Mouse (Mus musculus): ENCODE measurements at regions not wholly inside any gene's neighbourhood (a gene's known extent, or its start where the extent isn't known, plus 50 kb on each side); places are given as distances from the start of the nearest gene placed in this dataset.
"Not testable (repeated sequence)": the region's sequence is repeated elsewhere in the genome, so short reads cannot be mapped to it uniquely, and the experiment has no call there.

DNA sequence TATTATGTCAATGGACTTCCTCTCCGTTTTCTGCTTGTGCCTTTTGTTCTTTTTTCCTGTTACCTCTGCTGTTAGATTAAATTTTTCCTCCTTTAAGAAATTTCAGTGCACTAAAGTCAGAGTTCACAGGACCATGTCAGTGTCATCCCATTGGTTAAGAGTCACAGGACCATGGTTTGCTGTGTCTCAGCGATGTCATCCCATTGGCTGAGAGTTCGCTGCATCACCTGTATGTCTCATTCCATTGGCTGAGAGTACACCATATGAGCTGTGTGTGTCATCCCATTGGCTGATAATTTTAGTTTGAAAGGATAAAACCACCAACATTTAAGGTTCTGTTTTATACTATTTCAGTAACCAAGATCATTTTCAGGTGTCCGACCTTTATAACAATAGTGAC is 50.7 kb upstream of the Jade1 start:
- peak; percentile 51 for DNase-seq (ENCODE audit: low read depth, low spot score)

DNA sequence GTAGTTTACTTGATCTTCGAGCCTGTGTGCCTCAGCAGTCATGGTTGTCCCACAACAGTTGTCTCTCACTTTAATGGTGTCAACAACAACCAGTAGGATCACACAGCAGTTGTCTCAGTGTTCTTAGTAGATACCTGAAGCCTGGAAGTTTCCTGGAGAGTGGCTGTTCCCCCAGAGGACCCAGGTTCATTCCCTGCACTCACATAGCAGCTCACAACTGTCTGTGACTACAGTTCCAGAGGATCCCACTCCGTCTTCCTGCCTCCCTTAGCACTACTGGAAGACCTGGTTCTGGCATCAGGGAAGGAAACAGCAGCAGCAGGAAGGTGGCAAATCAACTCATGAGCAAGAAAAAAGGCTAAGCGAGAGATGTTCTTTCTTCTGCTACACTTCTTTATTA is 53.4 kb upstream of the Jade1 start:
- DNase-seq (ENCODE audit: low read depth, low spot score) = no peak

DNA sequence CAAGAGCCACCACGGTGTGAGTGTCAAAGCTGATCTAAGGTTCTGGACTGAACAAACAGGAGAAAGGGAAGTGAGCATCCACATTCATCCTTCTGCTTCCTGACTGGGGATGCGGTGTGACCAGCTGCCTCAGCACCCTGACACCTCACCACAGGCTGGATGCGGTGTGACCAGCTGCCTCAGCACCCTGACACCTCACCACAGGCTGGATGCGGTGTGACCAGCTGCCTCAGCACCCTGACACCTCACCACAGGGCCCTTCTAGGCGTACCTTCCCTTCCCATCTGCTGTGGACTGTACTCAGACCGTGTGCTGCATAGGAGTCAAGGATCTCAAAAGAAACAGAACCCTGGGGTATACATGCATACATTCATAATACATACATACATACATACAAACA is 53.9 kb upstream of the Jade1 start:
- DNase-seq (ENCODE audit: low read depth, low spot score) = not testable (repeated sequence)

DNA sequence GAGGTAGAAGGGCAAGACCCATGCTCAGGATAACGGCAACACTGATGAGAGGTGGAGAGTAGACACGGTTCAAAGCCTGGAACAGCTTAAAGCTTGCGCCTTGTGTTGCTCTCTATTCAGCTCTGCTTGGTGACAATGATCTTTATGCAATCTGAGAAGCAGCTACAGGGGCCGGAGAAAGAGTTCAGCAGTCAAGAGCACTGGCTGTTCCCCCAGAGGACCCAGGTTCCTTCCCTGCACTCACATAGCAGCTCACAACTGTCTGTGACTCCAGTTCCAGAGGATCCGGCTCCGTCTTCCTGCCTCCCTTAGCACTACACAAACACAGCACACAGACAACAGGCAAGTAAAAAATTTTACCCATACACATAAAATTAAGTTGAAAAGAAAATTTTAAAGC is 54.4 kb upstream of the Jade1 start:
- no peak for DNase-seq (ENCODE audit: low read depth, low spot score)

DNA sequence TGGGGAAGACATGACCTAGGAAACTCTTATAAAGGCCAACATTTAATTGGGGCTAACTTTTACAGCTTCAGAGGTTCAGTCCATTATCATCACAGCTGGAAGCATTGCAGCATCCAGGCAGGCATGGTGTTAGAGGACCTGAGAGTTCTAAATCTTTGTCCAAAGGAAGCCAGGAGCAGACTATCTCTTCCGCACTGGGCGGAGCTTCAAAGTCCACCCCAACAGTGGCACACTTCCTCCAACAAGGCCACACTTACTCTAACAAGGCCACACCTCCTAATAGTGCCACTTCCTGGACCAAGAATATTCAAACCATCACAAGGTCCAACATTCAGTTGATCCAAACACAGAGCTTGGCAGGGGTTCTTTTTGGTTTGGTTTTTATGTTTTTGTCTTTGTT is 55.9 kb upstream of the Jade1 start:
- DNase-seq (ENCODE audit: low read depth, low spot score) = no peak

DNA sequence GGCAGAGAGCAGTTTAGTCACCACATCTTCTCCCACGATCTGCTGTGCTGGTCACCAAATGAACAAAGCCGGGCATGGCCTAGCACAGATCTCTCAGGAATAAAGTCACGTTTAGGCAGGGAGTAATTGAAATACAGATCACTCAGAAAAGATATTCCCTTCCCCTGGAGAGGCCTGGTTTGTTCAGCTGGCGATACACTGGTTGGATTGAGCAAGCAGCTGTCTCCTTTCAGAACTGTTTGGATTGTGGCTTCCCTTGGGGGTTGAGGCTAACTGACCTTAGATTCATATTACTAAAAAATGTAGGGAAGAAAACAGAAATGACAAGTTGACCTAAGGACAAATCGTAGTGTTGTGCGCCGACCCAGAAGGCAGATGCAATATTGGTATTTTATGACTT is 56.7 kb upstream of the Jade1 start:
- DNase-seq (ENCODE audit: low read depth, low spot score) = no peak

DNA sequence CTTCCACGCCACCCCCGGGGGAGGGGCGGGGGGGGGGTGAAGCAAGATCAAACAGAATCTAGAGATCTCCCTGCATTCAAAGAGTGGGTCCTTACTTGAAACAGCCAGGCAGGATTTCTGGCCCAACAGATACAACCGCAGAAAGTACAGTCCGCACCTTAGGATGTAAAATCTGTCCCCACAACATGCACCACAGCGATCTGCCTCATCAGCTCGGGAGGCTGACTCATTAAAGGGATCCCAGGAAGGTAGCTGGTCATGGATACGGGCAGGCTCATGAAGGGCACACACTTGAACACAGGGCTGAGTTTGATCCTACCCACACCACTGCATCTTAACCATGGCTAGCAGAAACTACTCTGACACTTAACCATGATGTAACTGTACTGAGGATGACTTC is 57.8 kb upstream of the Jade1 start:
- DNase-seq (ENCODE audit: low read depth, low spot score) = no peak

DNA sequence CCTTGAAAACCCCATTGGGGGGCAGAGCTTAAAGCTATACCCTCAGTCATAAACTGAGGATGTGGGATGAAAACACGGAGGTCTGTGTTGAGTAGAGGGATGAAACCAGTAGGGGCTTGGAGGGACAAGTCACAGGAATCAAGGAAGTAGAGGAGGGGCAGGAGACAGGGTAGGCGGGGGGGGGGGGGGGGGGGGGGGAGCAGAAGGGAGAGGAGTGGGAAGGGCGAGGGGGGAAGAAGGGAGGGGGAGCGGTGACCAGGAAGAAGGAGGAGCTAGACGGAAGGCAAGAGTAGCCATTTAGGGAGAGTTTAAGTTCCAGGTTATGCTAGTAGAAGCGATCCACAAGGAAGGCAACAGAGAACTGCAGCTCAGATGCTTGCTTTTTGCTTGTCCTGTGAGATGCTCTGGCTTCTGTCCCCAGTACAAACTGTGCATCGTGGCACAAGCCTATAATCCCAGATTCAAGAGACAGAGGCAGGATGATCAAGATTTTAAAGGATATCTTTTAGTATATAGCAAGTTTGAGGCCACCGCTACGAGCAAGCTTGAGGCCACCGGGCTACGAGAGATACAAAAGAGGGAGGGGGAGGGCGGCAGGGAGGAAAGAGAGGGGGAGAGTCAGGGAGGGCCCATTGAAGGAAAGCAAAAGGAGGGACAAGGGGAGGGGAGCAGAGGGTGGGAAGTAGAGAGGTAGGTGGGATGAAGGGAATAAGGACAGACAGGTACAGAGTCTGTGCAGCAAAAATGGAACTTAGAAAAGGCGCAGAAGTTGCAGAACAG is 58.4 kb upstream of the Jade1 start:
- DNase-seq (ENCODE audit: low read depth, low spot score) = peak; percentile 75

DNA sequence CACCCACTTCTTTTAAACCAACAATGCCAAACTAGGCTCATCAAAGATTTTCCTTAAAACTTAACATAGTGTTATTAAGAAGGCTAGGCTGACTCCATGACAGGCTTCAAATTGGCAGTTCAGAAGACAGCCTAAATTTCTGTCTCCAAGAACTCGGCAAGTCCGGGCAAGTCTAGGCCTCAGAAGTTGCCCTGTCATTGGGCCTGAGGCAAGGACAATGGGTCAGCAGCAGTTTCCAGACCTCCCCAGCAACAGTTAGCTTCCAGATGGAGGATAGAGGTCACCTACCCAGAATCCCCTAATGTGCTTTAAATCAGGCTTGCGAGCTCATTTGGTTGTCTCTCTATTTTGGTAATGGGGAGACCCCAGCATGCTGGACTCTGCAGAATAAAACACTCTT is 59.6 kb upstream of the Jade1 start:
- peak; percentile 69 for DNase-seq (ENCODE audit: low read depth, low spot score)

DNA sequence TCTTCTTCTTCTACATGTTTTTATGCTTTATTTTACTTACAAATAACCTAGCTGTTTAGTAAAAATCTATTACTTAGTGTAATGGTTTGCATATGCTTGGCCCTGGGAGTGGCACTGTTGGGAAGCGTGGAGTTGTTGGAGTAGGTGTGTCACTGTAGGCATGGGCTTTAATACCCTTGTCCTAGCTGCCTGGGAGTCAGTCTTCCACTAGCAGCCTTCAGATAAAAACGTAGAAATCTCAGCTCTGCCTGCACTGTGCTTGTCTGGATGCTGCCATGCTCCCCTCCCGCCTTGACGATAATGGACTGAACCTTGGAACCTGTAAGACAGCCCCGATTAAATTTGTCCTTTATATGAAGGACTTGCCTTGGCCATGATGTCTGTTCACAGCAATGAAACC is 60.4 kb upstream of the Jade1 start:
- peak; percentile 57 for DNase-seq (ENCODE audit: low read depth, low spot score)

DNA sequence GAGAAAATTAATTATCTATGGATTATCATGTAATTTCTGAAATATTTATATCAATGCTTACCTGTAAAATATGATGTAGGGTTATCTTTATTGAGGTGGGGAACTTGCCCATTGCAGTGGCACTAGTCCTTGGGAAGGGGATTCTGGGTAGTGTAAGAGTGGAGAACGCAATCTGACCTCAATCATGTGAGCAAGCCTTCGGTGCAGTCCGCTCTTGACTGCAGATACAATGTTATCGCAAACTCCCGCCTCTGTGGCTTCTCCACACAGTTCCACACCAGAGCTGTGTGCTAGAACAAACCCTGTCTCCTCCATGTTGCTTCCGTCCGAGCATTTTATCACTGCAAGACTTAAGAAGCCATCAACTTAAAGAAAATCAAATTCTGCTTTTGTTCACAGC is 62.1 kb upstream of the Jade1 start:
- DNase-seq (ENCODE audit: low read depth, low spot score) = peak; percentile 73

DNA sequence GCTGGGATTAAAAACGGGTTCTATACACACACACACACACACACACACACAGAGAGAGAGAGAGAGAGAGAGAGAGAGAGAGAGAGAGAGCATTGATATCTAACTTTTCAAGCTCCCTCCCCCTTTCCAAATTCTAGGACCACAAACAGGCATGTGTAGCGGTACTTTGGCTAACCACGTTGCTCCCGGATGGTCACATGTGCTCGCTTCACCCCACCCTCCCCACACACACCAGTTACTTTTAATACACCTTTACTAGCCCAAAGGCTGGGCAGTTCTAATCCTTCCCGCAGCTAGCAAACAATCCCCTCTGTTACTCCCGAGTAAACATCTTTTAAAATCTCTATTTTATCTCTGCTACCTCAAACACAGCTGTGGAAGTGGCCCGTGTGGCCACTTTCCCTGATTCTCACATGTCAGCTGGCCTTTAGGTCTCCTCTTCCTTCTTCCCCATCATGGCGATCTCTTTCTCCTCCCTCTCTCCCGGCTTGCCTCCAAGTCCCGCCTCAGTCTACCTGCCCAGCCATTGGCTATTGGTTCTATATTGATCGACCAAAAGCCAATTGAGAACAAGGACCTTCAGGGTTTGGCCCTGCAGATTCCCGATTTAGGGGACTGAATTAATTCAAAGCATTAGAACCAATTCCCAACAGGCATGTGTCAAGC is 62.7 kb upstream of the Jade1 start:
- DNase-seq (ENCODE audit: low read depth, low spot score) = peak; percentile 97

DNA sequence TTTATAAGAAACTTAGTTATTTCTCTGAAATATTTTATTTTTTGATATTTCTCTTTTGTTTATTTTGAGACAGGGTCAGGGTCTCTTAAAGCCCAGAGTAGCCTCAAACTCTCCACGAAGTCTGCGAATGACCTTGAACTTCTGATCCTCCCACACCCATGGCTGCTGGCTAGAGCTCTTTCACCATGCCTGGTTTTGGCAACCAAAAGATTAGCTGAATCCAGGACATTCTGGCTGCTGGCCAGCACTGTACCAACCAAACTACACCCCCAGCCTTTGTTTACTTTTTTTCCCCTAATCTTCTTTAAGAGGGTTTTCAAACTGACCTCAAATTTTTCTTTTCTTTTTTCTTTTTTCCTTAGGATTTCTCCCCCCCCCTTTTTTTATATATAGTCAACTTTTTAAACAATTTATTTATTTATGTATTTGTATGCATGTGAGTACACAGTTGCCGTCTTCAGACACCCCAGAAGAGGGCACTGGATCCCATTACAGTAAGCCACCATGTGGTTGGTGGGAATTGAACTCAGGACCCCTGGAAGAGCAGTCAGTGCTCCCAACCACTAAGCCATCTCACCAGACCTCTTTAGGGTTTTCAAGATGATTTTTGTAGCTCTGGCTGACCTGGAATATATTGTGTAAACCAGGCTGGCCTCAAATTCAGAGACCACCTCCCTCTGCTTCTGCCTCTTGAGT is 63.4 kb upstream of the Jade1 start:
- peak; percentile 51 for DNase-seq (ENCODE audit: low read depth, low spot score)

DNA sequence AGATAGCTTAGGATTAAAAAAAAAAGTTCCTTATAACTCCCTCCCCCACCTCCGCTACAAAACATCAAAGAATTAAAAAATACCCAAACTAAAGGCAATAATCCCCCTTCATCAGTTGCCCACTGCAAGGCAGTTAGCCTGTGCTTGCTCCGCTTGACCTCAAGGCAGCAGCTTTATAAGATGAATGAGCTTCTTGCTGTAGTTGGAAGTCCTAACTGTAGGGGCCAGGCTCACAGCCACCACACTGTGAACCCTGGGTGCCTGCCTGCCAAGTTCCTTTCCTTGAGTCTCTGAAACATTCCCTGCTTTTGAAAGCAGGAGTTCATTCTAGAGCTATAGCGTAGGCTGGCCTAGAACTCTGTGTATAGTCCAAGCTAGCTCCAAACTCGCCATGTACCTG is 64.3 kb upstream of the Jade1 start:
- peak; percentile 41 for DNase-seq (ENCODE audit: low read depth, low spot score)

DNA sequence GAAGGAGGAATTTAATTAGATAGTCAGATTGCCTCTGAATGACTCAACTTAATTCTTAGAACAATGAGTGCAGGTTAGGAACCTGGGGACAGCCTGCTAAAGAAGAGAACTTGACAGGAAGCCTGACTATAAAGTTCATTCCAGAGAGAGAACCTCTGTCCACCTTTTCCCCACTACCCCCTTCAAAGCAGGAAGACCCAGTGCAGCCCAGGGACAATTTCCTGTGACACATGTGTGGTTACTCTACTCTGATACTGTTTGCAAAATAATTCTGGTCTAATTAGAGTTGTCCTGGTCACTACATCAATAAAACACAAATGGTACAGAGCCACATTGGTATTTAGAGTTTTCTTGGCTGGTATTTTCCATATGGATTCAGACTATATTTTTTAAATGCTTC is 65.5 kb upstream of the Jade1 start:
- no peak for DNase-seq (ENCODE audit: low read depth, low spot score)

DNA sequence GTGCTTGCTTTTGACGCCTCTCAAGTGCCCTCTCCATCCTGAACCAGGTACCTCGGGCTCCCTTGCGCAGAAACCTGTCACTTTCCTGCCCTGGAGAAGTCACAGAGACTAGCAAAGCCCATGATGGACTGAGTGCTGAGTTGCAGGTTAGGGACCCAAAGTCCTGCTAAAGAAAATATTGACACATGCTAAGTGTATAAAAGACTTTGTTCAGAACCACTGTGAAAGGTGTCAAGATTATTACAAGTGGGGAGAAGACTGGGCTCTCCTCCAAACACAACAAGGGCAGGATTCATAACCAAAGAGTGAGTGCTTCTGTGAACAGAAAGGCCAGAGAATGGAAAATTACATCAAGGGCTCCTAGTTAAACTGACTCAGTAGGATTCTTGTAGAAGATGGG is 66.0 kb upstream of the Jade1 start:
- no peak for DNase-seq (ENCODE audit: low read depth, low spot score)

DNA sequence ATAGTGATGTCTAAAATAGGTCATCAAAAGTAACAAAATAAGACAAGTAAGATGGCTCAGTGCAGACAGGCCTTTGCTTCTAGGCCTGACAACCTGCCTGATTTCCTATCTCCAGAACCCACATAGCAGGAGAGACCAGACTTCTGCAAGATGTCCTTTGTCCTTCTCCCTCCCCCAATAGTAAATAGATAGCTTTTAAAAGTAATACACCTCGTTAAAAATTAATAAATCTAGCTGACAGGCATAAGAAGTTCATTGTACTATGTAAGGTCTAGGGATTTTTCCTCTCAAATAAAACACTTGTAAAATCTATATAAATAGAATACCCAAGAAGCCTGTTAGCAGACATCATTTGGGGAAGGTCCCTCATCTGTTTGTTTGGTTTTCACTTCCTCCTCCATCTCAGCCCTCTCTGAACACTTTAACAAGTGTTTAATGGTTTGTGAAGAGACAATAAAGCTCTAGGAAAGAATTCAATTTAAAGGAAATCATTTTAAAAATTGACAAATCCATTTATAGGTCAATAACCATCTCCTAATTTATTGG is 67.2 kb upstream of the Jade1 start:
- no peak for DNase-seq (ENCODE audit: low read depth, low spot score)

DNA sequence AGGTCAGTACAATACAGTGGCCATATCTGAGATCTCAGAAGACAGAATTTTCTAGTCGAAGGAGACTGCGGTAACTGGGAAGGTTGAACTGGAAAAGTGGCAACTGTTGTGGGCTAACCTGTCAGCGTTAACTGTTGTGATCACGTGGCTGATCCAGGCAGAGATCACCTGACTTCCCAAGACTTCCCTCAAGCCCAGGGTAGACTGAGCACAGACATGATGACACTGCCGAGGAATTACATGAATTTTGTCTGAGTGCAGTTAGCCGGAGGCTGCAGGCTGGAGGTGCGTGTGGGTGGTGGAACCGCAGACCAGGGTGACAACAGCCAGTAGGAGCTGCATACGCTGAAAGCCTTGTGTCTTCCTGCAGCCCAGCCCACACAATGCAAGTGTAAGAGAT is 70.6 kb upstream of the Jade1 start:
- DNase-seq (ENCODE audit: low read depth, low spot score) = peak; percentile 69

DNA sequence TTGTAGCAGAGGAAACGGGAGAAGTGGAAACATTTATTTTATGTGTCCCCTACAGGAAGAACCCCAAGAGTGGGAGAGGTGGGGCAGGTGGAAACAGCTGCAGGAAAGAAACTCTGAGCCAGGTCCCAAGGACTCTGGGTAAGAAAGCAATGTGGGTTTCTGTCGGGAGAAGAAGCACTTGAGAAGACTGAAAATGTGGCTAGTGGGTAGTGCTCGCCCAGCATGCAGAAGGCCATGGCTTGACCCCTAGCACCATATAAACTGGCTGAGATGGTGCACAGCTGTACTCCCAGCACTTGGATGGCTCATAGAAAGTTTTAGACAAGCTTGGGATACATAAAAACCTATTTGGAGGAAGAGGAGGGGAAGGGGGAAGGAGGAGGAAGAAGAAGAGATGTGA is 71.9 kb upstream of the Jade1 start:
- DNase-seq (ENCODE audit: low read depth, low spot score) = no peak

DNA sequence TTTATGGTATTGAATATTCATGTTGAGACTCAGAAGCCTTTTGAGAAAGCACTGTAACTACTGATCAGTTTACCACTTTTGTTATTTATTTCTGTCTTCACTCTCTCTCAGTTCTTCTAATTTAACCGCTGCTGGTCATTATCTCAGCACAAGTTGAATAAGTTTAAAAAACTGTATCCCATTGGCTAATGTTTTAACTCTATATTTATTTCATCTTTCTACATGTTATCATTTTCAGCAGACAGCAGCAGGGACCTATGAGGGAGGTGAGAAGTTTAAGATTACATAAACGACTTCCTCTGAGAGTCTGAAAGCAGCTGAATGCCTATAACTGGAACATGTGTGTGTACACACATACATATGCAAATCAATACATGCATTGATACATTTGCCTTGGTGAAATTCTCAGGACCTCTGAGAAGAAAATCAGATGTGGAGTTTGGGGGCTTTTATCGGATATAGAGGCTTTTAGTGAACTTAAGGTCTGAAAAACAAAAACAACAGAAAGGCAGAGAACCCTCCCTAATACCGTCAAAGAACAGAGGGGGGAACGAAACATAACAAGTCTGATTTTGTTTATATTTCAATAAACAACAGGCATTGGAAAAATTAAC is 72.5 kb upstream of the Jade1 start:
- DNase-seq (ENCODE audit: low read depth, low spot score) = no peak

DNA sequence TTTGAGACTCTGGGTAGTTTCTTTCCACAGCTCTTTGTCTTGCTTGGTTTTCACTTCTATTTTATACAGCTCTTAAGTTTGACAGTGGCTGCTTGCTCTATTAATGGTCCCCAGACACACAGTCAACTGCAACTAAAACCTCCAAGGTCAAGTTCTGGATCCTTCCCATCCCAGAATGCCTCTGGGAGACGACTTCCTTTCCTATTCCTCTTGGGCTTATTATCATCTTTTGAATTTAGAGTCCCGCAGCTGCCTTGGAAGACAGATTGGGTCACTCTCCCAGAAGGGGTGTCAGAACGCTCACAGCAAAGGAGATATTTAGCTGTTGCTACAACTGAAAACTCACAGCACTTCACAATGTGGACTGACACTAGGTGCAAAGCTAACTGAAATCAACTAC is 75.3 kb upstream of the Jade1 start:
- no peak for DNase-seq (ENCODE audit: low read depth, low spot score)

DNA sequence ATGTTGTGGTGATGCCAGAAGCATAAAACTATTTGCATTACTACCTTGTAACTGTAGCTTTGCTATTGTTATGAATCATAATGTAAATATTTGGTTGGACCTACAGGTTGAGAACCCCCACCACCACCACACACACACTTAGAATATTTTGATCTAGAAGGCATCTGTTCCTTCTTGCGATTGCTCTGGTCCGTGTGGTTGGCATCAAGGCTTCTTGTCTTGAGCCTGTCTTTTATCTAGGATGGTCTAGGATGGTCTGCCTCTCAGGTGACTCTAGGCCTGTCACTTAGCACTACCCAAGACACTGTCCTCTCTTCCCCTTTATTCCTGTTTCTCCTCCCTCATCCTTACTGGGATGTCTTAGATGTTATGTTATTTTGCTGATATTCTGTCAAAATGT is 76.6 kb upstream of the Jade1 start:
- no peak for DNase-seq (ENCODE audit: low read depth, low spot score)

All from R1 (cell line).